Mouse (Mus musculus) olfactory bulb, adult 2 months (tissue): ENCODE data around the gene Mgmt. TPM values are rescaled to one million over a fixed set of nuclear protein-coding genes. Genes with fewer than 3 reads are reported as not detected.

Experiments
- H3K27ac ChIP-seq: fragments of 200-500 bp; 2 replicates; pipeline ENCODE4 v1.5.1; 2012; ENCODE audit warnings: low read depth, low read length; ENCODE audit not compliant: insufficient read depth
- H3K4me1 ChIP-seq: fragments of 200-500 bp; 2 replicates; pipeline ENCODE4 v1.6.1; 2012; ENCODE audit warnings: low read length; ENCODE audit not compliant: control insufficient read depth, insufficient read depth
- H3K4me3 ChIP-seq: fragments of 200-500 bp; 2 replicates; pipeline ENCODE4 v1.5.1; 2012; ENCODE audit warnings: mild to moderate bottlenecking, low read depth, low read length, moderate library complexity; ENCODE audit not compliant: insufficient read depth
- CTCF ChIP-seq: fragments of 200-500 bp; IDR thresholded peaks from 2 replicates; pipeline ENCODE4 v1.5.1; 2012; ENCODE audit warnings: low read depth, mild to moderate bottlenecking, low read length, moderate library complexity; ENCODE audit not compliant: insufficient read depth
- POLR2A ChIP-seq: fragments of 200-500 bp; IDR thresholded peaks from 2 replicates; pipeline ENCODE4 v1.6.1; 2012; ENCODE audit warnings: mild to moderate bottlenecking, low read depth, low read length, moderate library complexity; ENCODE audit not compliant: insufficient read depth
- WGBS: fragments of 180-500 bp; shearing (Covaris S2); methylation state at CpG from one replicate; pipeline ENCODE4 v1.1.7; 2018; 5-methylcytosine and 5-hydroxymethylcytosine counted together
- polyA plus RNA-seq: library from polyadenylated mRNA; stranded (reverse); fragments of >200 nt; gene quantifications from 2 replicates; pipeline ENCODE4 v1.2.4, GENCODE M21; 2012; ENCODE audit warnings: low replicate concordance; ENCODE audit not compliant: missing spikeins, insufficient read depth, insufficient read length

Mgmt gene
- polyA plus RNA-seq, 1 experiment, result not detected

- 80% methylated on average over 6 of the region's 6 CpGs for WGBS
- no peak overlapping the region for H3K4me3 ChIP-seq
- TF ChIP-seq POLR2A (no peak), CTCF (no peak)
Observed at GRCm38 (mm10) chr7:136948275-136948810, 53.9 kb downstream of the Mgmt start.

GRCm38 (mm10) chr7:136952608-136953007, 58.2 kb downstream of the Mgmt start:
- WGBS, result 71% methylated on average over 7 of the region's 7 CpGs
- Histone ChIP-seq H3K4me3 (no peak overlapping the region), H3K27ac (no peak overlapping the region), H3K4me1 (no peaks in the 10 kb centered on the region)
- no peak for TF ChIP-seq POLR2A
- no peak for TF ChIP-seq CTCF

More at GRCm38 (mm10) chr7:136948275-136948810, 53.9 kb downstream of the Mgmt start:
- Histone ChIP-seq H3K27ac (no peak overlapping the region), H3K4me1 (no peaks in the 10 kb centered on the region)

DNA sequence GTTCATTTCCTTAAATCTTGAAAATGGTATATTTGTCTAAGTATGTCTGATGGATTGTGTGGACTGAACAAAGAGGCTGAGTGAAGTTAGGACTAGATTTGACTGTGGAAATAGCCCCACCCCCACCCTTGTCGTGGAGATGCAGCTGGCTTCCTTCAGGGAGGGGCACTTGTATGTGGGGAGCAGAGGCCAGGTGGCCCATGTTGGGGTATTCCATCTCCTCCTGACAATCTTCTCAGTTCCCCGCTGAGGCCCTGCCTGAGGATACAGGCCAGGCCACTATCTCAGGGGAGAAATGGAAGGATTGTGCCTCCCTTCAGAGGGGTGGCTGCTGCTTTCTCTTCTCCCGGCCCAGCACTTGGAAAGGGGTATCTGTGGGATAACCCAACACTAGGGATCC, 58.8 kb downstream of the Mgmt start:
- H3K4me1 ChIP-seq, result no peaks in the 10 kb centered on the region
- H3K27ac ChIP-seq, result no peak overlapping the region
- 61% methylated on average over 3 of the region's 3 CpGs for WGBS
- no peak overlapping the region for H3K4me3 ChIP-seq
- no peak for TF ChIP-seq POLR2A
- TF ChIP-seq CTCF, result no peak

- 97% methylated on average over 7 of the region's 7 CpGs for whole genome bisulfite sequencing
- H3K4me1 ChIP-seq, result no peaks in the 10 kb centered on the region
- no peak overlapping the region for H3K27ac ChIP-seq
- no peak overlapping the region for H3K4me3 ChIP-seq
- TF ChIP-seq CTCF (no peak), POLR2A (no peak)
Observed at GRCm38 (mm10) chr7:136972361-136972760, 77.9 kb downstream of the Mgmt start.

DNA sequence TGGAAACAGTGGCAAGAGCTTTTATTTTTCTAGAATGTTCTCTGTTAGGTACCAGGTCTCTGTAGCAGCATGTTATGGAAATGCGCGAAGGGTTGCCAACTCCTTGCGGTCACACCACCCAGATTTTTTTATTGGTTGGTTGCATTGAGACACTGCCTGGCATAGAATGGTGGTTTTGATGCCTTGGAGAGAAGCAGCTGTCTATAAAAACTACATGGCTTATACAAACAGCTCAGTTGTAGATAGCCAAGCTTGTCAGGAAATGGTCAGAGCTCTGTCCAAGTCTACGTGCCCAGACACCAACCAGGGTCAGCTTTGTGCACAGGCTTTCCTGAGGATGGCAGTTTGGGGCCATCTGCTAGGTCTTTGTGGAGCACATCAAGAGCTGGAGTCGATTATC, 80.6 kb downstream of the Mgmt start:
- Histone ChIP-seq H3K4me1 (no peaks in the 10 kb centered on the region), H3K4me3 (no peak overlapping the region), H3K27ac (no peak overlapping the region)
- WGBS, result 96% methylated on average over 5 of the region's 5 CpGs
- TF ChIP-seq POLR2A, result no peak
- TF ChIP-seq CTCF, result no peak

- Histone ChIP-seq H3K4me3 (no peak overlapping the region), H3K27ac (no peak overlapping the region), H3K4me1 (no peaks in the 10 kb centered on the region; the same call in 1 of the 2 replicates)
- WGBS, result 95% methylated on average over 15 of the region's 15 CpGs
- TF ChIP-seq CTCF (no peak), POLR2A (no peak)
Observed at GRCm38 (mm10) chr7:136997456-136997855, 103.0 kb downstream of the Mgmt start.

DNA sequence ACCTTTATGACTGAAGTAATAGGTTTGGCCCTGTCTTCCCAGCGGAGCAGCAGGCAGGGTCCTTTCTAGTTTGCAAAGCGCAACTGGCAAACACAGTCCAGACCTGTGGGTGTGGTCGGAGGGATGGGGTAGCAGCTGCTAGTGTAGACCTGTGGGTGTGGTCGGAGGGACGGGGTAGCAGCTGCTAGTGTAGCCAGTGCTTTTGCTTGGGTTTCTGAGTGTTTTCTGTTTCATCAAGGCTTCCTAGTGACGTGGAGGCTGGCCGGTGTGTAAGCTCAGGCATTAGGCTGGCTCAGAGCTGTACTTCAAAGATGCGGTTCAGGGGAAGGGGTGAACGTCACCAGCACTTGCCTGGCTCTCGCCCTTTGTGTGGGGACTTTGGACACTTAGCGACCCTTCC, 106.3 kb downstream of the Mgmt start:
- Histone ChIP-seq H3K4me3 (no peak overlapping the region), H3K4me1 (no peaks in the 10 kb centered on the region; the same call in 1 of the 2 replicates), H3K27ac (no peak overlapping the region)
- TF ChIP-seq CTCF, result no peak
- no peak for TF ChIP-seq POLR2A
- 77% methylated on average over 11 of the region's 11 CpGs for WGBS

DNA sequence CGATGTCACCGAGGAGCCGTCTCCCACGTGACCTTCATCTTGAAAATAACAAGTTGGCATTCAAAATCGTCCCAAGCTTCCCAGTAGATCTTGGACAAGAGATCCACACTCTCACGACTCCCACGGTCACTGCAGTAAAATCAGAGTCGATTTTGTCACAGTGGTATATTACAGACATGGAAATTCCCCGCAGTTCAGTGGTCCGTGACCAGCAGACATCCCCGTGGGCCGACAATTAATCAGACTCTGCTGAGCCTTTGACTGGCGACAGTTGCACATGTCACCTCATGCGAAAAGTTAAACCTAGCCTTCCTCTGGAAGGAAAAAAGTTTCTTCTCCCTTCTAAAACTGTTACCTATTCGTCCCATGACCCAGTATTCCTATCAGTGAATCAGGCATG, 106.8 kb downstream of the Mgmt start:
- no peak for TF ChIP-seq CTCF
- TF ChIP-seq POLR2A, result no peak
- no peak overlapping the region for H3K27ac ChIP-seq
- WGBS, result 84% methylated on average over 15 of the region's 15 CpGs
- no peaks in the 10 kb centered on the region; the same call in 1 of the 2 replicates for H3K4me1 ChIP-seq
- no peak overlapping the region for H3K4me3 ChIP-seq

DNA sequence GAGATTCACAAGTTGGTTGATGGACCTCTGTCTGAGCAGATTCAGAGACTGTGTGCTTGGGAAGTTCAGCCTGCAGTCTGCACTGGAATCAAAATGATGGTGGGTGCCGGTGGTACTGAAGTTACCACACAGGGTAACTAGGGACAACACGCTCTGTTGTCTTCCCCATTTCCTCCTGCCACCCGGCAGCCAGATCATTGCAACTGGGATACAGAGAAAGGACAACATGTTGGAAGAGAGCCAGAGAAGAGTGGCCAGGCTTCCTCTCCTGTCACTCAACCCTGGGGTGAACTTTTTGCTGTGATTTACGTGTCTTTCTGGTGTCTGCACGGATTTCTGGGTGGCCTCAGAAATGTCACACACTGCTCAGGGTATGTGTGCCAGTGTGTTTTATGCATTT, 107.4 kb downstream of the Mgmt start:
- no peak overlapping the region for H3K4me3 ChIP-seq
- 69% methylated on average over 5 of the region's 5 CpGs for WGBS
- TF ChIP-seq CTCF (no peak), POLR2A (no peak)
- H3K4me1 ChIP-seq, result no peaks in the 10 kb centered on the region; the same call in 1 of the 2 replicates
- no peak overlapping the region for H3K27ac ChIP-seq
